Mouse (Mus musculus): ENCODE results near the gene Tspan1. TPM values are rescaled to one million over a fixed set of nuclear protein-coding genes. Genes with fewer than 3 reads are reported as not detected.
A peak's percentile ranks its signal among the peaks of the same experiment; 100 is the strongest.

Gene Tspan1
- polyA plus RNA-seq, 1 experiment from 2014 or later = 35.7 TPM

GRCm38 (mm10) chr4:116177140-116177539 is 9.7 kb upstream of the Tspan1 start:
- peak; percentile 38 for ATAC-seq
- peak overlapping the region; percentile 84 for H3K27ac ChIP-seq
- H3K9me3 ChIP-seq = no peaks in the 10 kb centered on the region
- no peak overlapping the region for H3K4me3 ChIP-seq (replicated peaks)
- peak overlapping the region; percentile 23; the same call in 1 of the 2 replicates for H3K9ac ChIP-seq
- peaks cover 26% of the 10 kb centered on the region for H3K4me1 ChIP-seq (replicated peaks)
- no peaks in the 10 kb centered on the region for H3K36me3 ChIP-seq
- 26% methylated on average over 5 of the region's 5 CpGs for WGBS
- H3K27me3 ChIP-seq (replicated peaks) = no peaks in the 10 kb centered on the region
- H3K4me2 ChIP-seq (replicated peaks) = peak overlapping the region; percentile 59

- Histone ChIP-seq H3K9ac (peak overlapping the region; percentile 23), H3K27me3 (replicated peaks) (no peaks in the 10 kb centered on the region), H3K4me3 (replicated peaks) (peak overlapping the region; percentile 16), H3K27ac (peak overlapping the region; percentile 84), H3K4me2 (replicated peaks) (peak overlapping the region; percentile 59), H3K9me3 (no peaks in the 10 kb centered on the region), H3K36me3 (no peaks in the 10 kb centered on the region), H3K4me1 (replicated peaks) (peaks cover 26% of the 10 kb centered on the region)
- peak; percentile 86 for ATAC-seq
- WGBS = 16% methylated on average over 10 of the region's 10 CpGs
Observed at GRCm38 (mm10) chr4:116176543-116176988, 9.2 kb upstream of the Tspan1 start.

- Histone ChIP-seq H3K9me3 (no peaks in the 10 kb centered on the region), H3K4me2 (replicated peaks) (peak overlapping the region; percentile 59), H3K27ac (peak overlapping the region; percentile 84), H3K36me3 (no peaks in the 10 kb centered on the region), H3K27me3 (replicated peaks) (no peaks in the 10 kb centered on the region), H3K9ac (peak overlapping the region; percentile 23), H3K4me3 (replicated peaks) (peak overlapping the region; percentile 16), H3K4me1 (replicated peaks) (peaks cover 26% of the 10 kb centered on the region)
- 43% methylated on average over 7 of the region's 7 CpGs for WGBS
- peak; percentile 27 for ATAC-seq
Observed at GRCm38 (mm10) chr4:116175711-116176542, 8.5 kb upstream of the Tspan1 start.

- H3K27ac ChIP-seq = no peak overlapping the region
- no peak overlapping the region for H3K4me3 ChIP-seq (replicated peaks)
- ATAC-seq = no peak
- no peaks in the 10 kb centered on the region for H3K36me3 ChIP-seq
- H3K4me2 ChIP-seq (replicated peaks) = no peak overlapping the region
- H3K27me3 ChIP-seq (replicated peaks) = no peaks in the 10 kb centered on the region
- no peaks in the 10 kb centered on the region for H3K9me3 ChIP-seq
- peaks cover 26% of the 10 kb centered on the region for H3K4me1 ChIP-seq (replicated peaks)
- no peak overlapping the region for H3K9ac ChIP-seq
Observed at GRCm38 (mm10) chr4:116175136-116175535, 7.7 kb upstream of the Tspan1 start.

- 37% methylated on average over 6 of the region's 6 CpGs for WGBS
Observed at GRCm38 (mm10) chr4:116174466-116175116, 7.2 kb upstream of the Tspan1 start.

GRCm38 (mm10) chr4:116173752-116174151 is 6.4 kb upstream of the Tspan1 start:
- no peaks in the 10 kb centered on the region for H3K27me3 ChIP-seq (replicated peaks)
- H3K36me3 ChIP-seq = no peaks in the 10 kb centered on the region
- H3K9me3 ChIP-seq = no peaks in the 10 kb centered on the region
- H3K4me1 ChIP-seq (replicated peaks) = peaks cover 26% of the 10 kb centered on the region
- H3K27ac ChIP-seq = no peak overlapping the region
- no peak overlapping the region for H3K4me2 ChIP-seq (replicated peaks)
- no peak for ATAC-seq
- H3K9ac ChIP-seq = no peak overlapping the region
- H3K4me3 ChIP-seq (replicated peaks) = no peak overlapping the region
- WGBS = 87% methylated on average over 4 of the region's 4 CpGs

More at GRCm38 (mm10) chr4:116174466-116175116, 7.2 kb upstream of the Tspan1 start:
- Histone ChIP-seq H3K4me1 (replicated peaks) (peaks cover 26% of the 10 kb centered on the region), H3K36me3 (no peaks in the 10 kb centered on the region), H3K4me3 (replicated peaks) (no peak overlapping the region), H3K4me2 (replicated peaks) (no peak overlapping the region), H3K9me3 (no peaks in the 10 kb centered on the region), H3K27me3 (replicated peaks) (no peaks in the 10 kb centered on the region), H3K27ac (peak overlapping the region; percentile 5; the same call in 1 of the 2 replicates), H3K9ac (no peak overlapping the region)
- 0 out of 2 replicates have a peak, but pooled peaks have one; percentile 2 for ATAC-seq

- 0 out of 2 replicates have a peak within 1 kb of the TSS, but pooled peaks have one; percentile 5 for H3K27ac ChIP-seq
- H3K9ac ChIP-seq = no peak within 1 kb of the TSS
- 84% methylated on average over 6 of the region's 6 CpGs for WGBS
- H3K9me3 ChIP-seq = no peaks in the 10 kb centered on the region
- H3K4me1 ChIP-seq (replicated peaks) = peaks cover 26% of the 10 kb centered on the region
- ATAC-seq = no peak
- H3K36me3 ChIP-seq = no peaks in the 10 kb centered on the region
- H3K27me3 ChIP-seq (replicated peaks) = no peaks in the 10 kb centered on the region
- H3K4me3 ChIP-seq (replicated peaks) = no peak within 1 kb of the TSS
- no peak within 1 kb of the TSS for H3K4me2 ChIP-seq (replicated peaks)
Observed at GRCm38 (mm10) chr4:116173072-116173471, 5.7 kb upstream of the Tspan1 start, which contains the start of the genes 1700042G07Rik and Gm49337. TSS of gene 1700042G07Rik (plus strand) at chr4:116173372. TSS of gene Gm49337 (plus strand) at chr4:116173384.

- Histone ChIP-seq H3K4me2 (replicated peaks) (no peak overlapping the region), H3K4me3 (replicated peaks) (no peak overlapping the region), H3K27ac (no peak overlapping the region), H3K9ac (no peak overlapping the region), H3K36me3 (no peaks in the 10 kb centered on the region), H3K4me1 (replicated peaks) (peaks cover 20% of the 10 kb centered on the region), H3K27me3 (replicated peaks) (no peaks in the 10 kb centered on the region), H3K9me3 (no peaks in the 10 kb centered on the region)
- ATAC-seq = no peak
- 82% methylated on average over 3 of the region's 3 CpGs for WGBS
Observed at GRCm38 (mm10) chr4:116169353-116169672, 1.9 kb upstream of the Tspan1 start.

GRCm38 (mm10) chr4:116168617-116169352 is 1.4 kb upstream of the Tspan1 start:
- Histone ChIP-seq H3K4me2 (replicated peaks) (no peak overlapping the region), H3K4me1 (replicated peaks) (peaks cover 18% of the 10 kb centered on the region; the same call in 1 of the 2 replicates), H3K9ac (no peak overlapping the region), H3K4me3 (replicated peaks) (no peak overlapping the region), H3K27me3 (replicated peaks) (no peaks in the 10 kb centered on the region), H3K27ac (no peak overlapping the region), H3K36me3 (no peaks in the 10 kb centered on the region), H3K9me3 (no peaks in the 10 kb centered on the region)
- 72% methylated on average over 8 of the region's 8 CpGs for WGBS
- peak; percentile 9; the same call in 1 of the 2 replicates for ATAC-seq

- Histone ChIP-seq H3K4me3 (replicated peaks) (no peak overlapping the region), H3K4me1 (replicated peaks) (peaks cover 18% of the 10 kb centered on the region; the same call in 1 of the 2 replicates), H3K9me3 (no peaks in the 10 kb centered on the region), H3K27me3 (replicated peaks) (no peaks in the 10 kb centered on the region), H3K4me2 (replicated peaks) (peak overlapping the region; percentile 15; the same call in 1 of the 2 replicates), H3K36me3 (no peaks in the 10 kb centered on the region), H3K9ac (no peak overlapping the region), H3K27ac (peak overlapping the region; percentile 65)
- peak; percentile 56 for ATAC-seq
- WGBS = 35% methylated on average over 8 of the region's 8 CpGs
Observed at GRCm38 (mm10) chr4:116165708-116166407, 1.5 kb downstream of the Tspan1 start.

GRCm38 (mm10) chr4:116164759-116165554 is 2.4 kb downstream of the Tspan1 start:
- Histone ChIP-seq H3K4me1 (replicated peaks) (peaks cover 18% of the 10 kb centered on the region; the same call in 1 of the 2 replicates), H3K9ac (no peak overlapping the region), H3K4me3 (replicated peaks) (no peak overlapping the region), H3K27ac (peak overlapping the region; percentile 65), H3K36me3 (peaks cover 1% of the 10 kb centered on the region; the same call in 1 of the 2 replicates), H3K9me3 (no peaks in the 10 kb centered on the region), H3K4me2 (replicated peaks) (peak overlapping the region; percentile 15; the same call in 1 of the 2 replicates), H3K27me3 (replicated peaks) (no peaks in the 10 kb centered on the region)
- 65% methylated on average over 2 of the region's 2 CpGs for WGBS
- ATAC-seq = peak; percentile 44
